Mouse (Mus musculus) bone marrow macrophage, adult 2 months (primary cell): ENCODE data around the gene Fgfr2.

ENCODE experiments used
- CTCF ChIP-seq: IDR thresholded peaks from 2 replicates; pipeline ENCODE4 v1.5.1; 2012; ENCODE audit warnings: low read depth, mild to moderate bottlenecking, low read length, moderate library complexity
- POLR2A ChIP-seq: IDR thresholded peaks from 2 replicates; pipeline ENCODE4 v1.6.1; 2012; ENCODE audit warnings: mild to moderate bottlenecking, low read depth, low read length, borderline replicate concordance

DNA sequence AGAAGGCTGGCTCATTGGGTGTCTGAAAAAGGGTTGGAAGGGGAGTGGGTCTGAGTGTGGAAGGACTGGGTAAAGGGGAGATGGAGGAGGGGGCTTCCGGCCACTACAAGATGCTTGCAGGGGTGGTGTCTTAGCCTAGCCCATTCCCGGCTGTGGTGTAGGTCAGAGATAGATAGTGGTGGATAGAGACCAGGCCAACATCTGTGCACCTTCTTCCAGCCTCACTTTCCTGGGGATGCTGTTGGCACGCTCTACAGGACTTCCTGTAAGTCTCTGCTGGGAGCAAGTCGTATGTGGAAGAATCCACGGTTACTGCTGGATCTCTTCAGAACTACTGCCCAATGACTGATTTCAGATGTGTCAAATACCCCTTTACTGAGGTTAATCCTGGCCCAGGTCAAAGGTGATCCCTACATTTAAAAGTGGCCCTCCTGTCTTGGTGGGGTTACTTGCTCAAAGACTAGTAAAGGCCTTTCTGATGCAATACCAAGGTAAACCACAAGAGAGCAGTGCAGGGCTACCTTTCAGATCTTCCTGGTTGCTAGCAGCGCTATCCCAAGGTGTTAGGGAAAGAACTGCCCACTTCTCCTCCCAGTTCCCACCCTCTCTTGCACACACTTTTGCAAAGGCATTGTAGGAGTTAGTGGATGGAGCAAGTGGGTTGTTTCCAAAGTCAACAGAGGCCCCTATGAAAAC, 896.6 kb downstream of the Fgfr2 start:
- no peak for TF ChIP-seq POLR2A
- TF ChIP-seq CTCF = peak; percentile 42
